Mouse (Mus musculus) left cerebral cortex, adult 9 months (tissue): ENCODE data around the gene Snapc4.
"Not testable (repeated sequence)": the region's sequence is repeated elsewhere in the genome, so short reads cannot be mapped to it uniquely, and the experiment has no call there.

Experiments used
- DNase-seq, 2 experiments: peaks; one replicate each; pipeline ENCODE4 v3.0.0; 2022; ENCODE audit warnings: low spot score in 2 of 2

The Snapc4 gene

GRCm38 (mm10) chr2:26380871-26381270 is 418 bp upstream of the Snapc4 start:
- not testable (repeated sequence) for DNase-seq

- no peak for DNase-seq
Observed at GRCm38 (mm10) chr2:26372396-26372795, 8.1 kb downstream of the Snapc4 start.

- no peak for DNase-seq
Observed at GRCm38 (mm10) chr2:26368572-26368971, 11.9 kb downstream of the Snapc4 start.

- DNase-seq = no peak
Observed at GRCm38 (mm10) chr2:26367911-26368310, 12.5 kb downstream of the Snapc4 start.

- peak in 1 of 2 experiments; percentile 36 for DNase-seq
Observed at GRCm38 (mm10) chr2:26364738-26365465, 15.6 kb downstream of the Snapc4 start.

GRCm38 (mm10) chr2:26363481-26363880 is 17.0 kb downstream of the Snapc4 start:
- DNase-seq = no peak

GRCm38 (mm10) chr2:26362991-26363390 is 17.5 kb downstream of the Snapc4 start:
- no peak for DNase-seq

- DNase-seq = no peak
Observed at GRCm38 (mm10) chr2:26360772-26361171, 19.7 kb downstream of the Snapc4 start, which contains the start of gene Card9. Card9 (minus strand) TSS chr2:26360918.

GRCm38 (mm10) chr2:26359983-26360382 is 20.5 kb downstream of the Snapc4 start:
- DNase-seq = no peak

- DNase-seq = no peak
Observed at GRCm38 (mm10) chr2:26358667-26359320, 21.7 kb downstream of the Snapc4 start.

GRCm38 (mm10) chr2:26357484-26357883 is 23.0 kb downstream of the Snapc4 start:
- DNase-seq = no peak

- DNase-seq = no peak
Observed at GRCm38 (mm10) chr2:26356678-26357077, 23.8 kb downstream of the Snapc4 start.

- DNase-seq = no peak
Observed at GRCm38 (mm10) chr2:26356231-26356630, 24.2 kb downstream of the Snapc4 start.

GRCm38 (mm10) chr2:26354401-26354800 is 26.1 kb downstream of the Snapc4 start:
- no peak for DNase-seq

- no peak for DNase-seq
Observed at GRCm38 (mm10) chr2:26353066-26353980, 27.1 kb downstream of the Snapc4 start.

GRCm38 (mm10) chr2:26352291-26352910 is 28.1 kb downstream of the Snapc4 start:
- no peak for DNase-seq

GRCm38 (mm10) chr2:26351358-26352290 is 28.8 kb downstream of the Snapc4 start, which contains the start of gene Dnlz:
Dnlz (minus strand) TSS chr2:26352110.
- peak; percentile 84 to 94 for DNase-seq

- no peak for DNase-seq
Observed at GRCm38 (mm10) chr2:26348241-26348640, 32.2 kb downstream of the Snapc4 start.

- no peak for DNase-seq
Observed at GRCm38 (mm10) chr2:26342609-26343490, 37.6 kb downstream of the Snapc4 start.
